Mouse (Mus musculus): Measurements from ENCODE around the gene Endog. TPM values are rescaled to one million over a fixed set of nuclear protein-coding genes. Genes with fewer than 3 reads are reported as not detected.

Gene Endog
- total and polyA plus RNA-seq, 2 experiments, result 78.7 to 132 TPM

DNA sequence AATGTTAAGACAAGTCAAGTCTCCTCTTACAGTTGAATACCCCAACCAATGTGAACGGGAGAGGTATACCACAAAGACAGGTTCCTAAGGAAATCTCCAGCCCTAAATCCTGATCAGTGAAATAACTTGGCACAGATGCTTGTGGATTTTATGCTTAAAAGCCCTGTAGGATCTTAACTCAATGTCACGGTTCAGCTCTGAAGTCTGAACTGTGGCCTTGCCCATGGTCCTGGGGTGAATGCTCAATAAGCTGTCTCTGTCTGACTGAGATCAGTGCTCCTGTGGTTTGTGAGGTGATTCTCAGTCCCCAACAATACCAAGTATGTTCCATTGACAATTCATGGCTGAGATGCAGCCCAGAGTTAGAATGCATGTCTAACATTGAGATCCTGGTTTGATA lies 11.1 kb downstream of the Endog start:
- Histone ChIP-seq H3K4me1 (ENCODE audit: control insufficient read depth, insufficient read depth, low read length) (peaks cover 5% of the 10 kb centered on the region), H3K27me3 (ENCODE audit: control insufficient read depth, insufficient read depth, low read length) (no peaks in the 10 kb centered on the region), H3K79me2 (ENCODE audit: control insufficient read depth, insufficient read depth, low read length) (no peaks in the 10 kb centered on the region), H3K9ac (ENCODE audit: low read depth, low read length) (no peak overlapping the region), H3K4me3 (ENCODE audit: insufficient read depth, low read depth, low read length) (no peak overlapping the region), H3K27ac (replicated peaks; ENCODE audit: insufficient read depth, low read depth, low read length) (no peak overlapping the region), H3K36me3 (ENCODE audit: control insufficient read depth, insufficient read depth, low read length) (peaks cover 16% of the 10 kb centered on the region)
- DNase-seq (ENCODE audit: extremely low read depth, low read depth, low spot score), result no peak
- TF ChIP-seq POLR2A (IDR thresholded peaks at IDR 0.05; ENCODE audit: extremely low read depth, insufficient read depth, low read length), result no peak
- no peak for TF ChIP-seq CTCF (IDR thresholded peaks at IDR 0.05; ENCODE audit: low read depth, low read length)
- 81% methylated on average over 2 of the region's 2 CpGs for WGBS

DNA sequence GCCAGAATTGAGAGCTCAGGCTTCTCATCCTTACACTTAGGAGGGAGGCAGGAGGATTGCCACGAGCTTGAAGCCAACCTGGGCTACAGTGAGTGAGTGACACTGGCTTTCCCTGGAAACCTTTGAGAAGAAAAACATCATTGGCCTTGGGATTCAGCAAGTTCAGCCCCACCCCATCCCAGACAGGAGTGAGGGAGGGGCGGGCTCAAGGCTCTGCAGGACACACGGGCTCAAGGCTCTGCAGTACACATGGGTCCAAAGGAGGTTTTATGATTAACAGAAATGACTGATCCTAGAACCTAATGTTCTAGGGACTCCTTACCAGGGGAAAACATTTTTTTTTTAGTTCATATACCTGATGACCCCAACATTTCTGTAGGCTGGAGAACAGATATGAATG lies 12.4 kb downstream of the Endog start:
- TF ChIP-seq POLR2A (IDR thresholded peaks at IDR 0.05; ENCODE audit: extremely low read depth, insufficient read depth, low read length), result no peak
- no peak for TF ChIP-seq CTCF (IDR thresholded peaks at IDR 0.05; ENCODE audit: low read depth, low read length)
- peaks cover 24% of the 10 kb centered on the region for H3K36me3 ChIP-seq (ENCODE audit: control insufficient read depth, insufficient read depth, low read length)
- WGBS, result 16% methylated on average over 3 of the region's 3 CpGs
- H3K4me3 ChIP-seq (ENCODE audit: insufficient read depth, low read depth, low read length), result no peak overlapping the region
- H3K27me3 ChIP-seq (ENCODE audit: control insufficient read depth, insufficient read depth, low read length), result no peaks in the 10 kb centered on the region
- DNase-seq (ENCODE audit: extremely low read depth, low read depth, low spot score), result peak; percentile 79
- peaks cover 4% of the 10 kb centered on the region; the same call in 1 of the 2 replicates for H3K4me1 ChIP-seq (ENCODE audit: control insufficient read depth, insufficient read depth, low read length)
- H3K27ac ChIP-seq (replicated peaks; ENCODE audit: insufficient read depth, low read depth, low read length), result peak overlapping the region; percentile 62
- H3K79me2 ChIP-seq (ENCODE audit: control insufficient read depth, insufficient read depth, low read length), result no peaks in the 10 kb centered on the region
- no peak overlapping the region for H3K9ac ChIP-seq (ENCODE audit: low read depth, low read length)

DNA sequence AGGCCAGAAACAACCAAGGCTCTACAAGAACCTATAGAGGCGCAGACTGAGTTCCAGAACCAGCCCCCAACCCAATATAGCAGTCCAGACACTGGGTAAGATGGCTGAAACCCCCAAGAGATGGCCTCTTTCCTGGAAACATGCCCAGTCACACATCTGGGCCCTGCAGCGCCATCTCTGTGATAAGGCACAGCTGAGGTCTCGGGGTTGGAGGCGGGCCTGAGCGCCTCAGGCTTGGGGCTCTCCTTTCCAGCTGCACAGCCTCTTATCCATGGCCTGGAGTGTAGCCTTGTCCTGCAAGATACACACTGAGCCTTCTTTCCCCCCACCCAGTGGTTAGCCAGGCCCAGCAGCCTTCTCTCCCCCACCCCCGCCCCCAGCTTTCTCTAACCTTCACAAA lies 14.0 kb downstream of the Endog start:
- Histone ChIP-seq H3K4me3 (ENCODE audit: insufficient read depth, low read depth, low read length) (no peak overlapping the region), H3K9ac (ENCODE audit: low read depth, low read length) (peak overlapping the region; percentile 34; the same call in 1 of the 2 replicates), H3K79me2 (ENCODE audit: control insufficient read depth, insufficient read depth, low read length) (no peaks in the 10 kb centered on the region), H3K27me3 (ENCODE audit: control insufficient read depth, insufficient read depth, low read length) (no peaks in the 10 kb centered on the region), H3K4me1 (ENCODE audit: control insufficient read depth, insufficient read depth, low read length) (peaks cover 4% of the 10 kb centered on the region; the same call in 1 of the 2 replicates), H3K36me3 (ENCODE audit: control insufficient read depth, insufficient read depth, low read length) (peaks cover 28% of the 10 kb centered on the region), H3K27ac (replicated peaks; ENCODE audit: insufficient read depth, low read depth, low read length) (peak overlapping the region; percentile 76)
- WGBS, result 90% methylated on average over 6 of the region's 6 CpGs
- TF ChIP-seq CTCF (IDR thresholded peaks at IDR 0.05; ENCODE audit: low read depth, low read length) (no peak), POLR2A (IDR thresholded peaks at IDR 0.05; ENCODE audit: extremely low read depth, insufficient read depth, low read length) (0 out of 2 replicates have a peak, but pooled peaks have one; percentile 9)
- no peak for DNase-seq (ENCODE audit: extremely low read depth, low read depth, low spot score)

DNA sequence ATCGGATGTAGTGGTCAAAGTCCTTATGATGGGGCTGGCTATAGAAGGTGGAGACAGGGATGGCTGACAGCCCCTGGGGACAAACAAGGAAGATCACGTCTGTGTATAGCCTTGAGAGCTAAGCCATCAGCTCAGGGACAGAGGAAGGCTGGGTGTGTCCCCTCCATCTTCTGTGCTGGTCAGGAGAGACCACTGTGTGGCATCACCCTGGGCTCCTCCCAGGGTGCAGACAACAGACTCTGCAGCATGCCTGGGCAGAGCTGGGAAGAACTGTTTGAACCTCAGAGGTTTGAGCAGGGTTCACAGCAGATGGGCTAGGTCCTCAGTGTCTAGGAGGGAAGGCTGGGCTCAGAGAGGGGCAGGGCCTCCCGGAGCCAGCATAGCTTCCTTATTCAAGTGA lies 14.4 kb downstream of the Endog start:
- no peak for DNase-seq (ENCODE audit: extremely low read depth, low read depth, low spot score)
- Histone ChIP-seq H3K4me1 (ENCODE audit: control insufficient read depth, insufficient read depth, low read length) (peaks cover 4% of the 10 kb centered on the region; the same call in 1 of the 2 replicates), H3K9ac (ENCODE audit: low read depth, low read length) (peak overlapping the region; percentile 29; the same call in 1 of the 2 replicates), H3K27ac (replicated peaks; ENCODE audit: insufficient read depth, low read depth, low read length) (peak overlapping the region; percentile 48), H3K27me3 (ENCODE audit: control insufficient read depth, insufficient read depth, low read length) (no peaks in the 10 kb centered on the region), H3K36me3 (ENCODE audit: control insufficient read depth, insufficient read depth, low read length) (peaks cover 31% of the 10 kb centered on the region), H3K4me3 (ENCODE audit: insufficient read depth, low read depth, low read length) (no peak overlapping the region), H3K79me2 (ENCODE audit: control insufficient read depth, insufficient read depth, low read length) (no peaks in the 10 kb centered on the region)
- WGBS, result 51% methylated on average over 3 of the region's 3 CpGs
- TF ChIP-seq CTCF (IDR thresholded peaks at IDR 0.05; ENCODE audit: low read depth, low read length), result no peak
- TF ChIP-seq POLR2A (IDR thresholded peaks at IDR 0.05; ENCODE audit: extremely low read depth, insufficient read depth, low read length), result no peak

DNA sequence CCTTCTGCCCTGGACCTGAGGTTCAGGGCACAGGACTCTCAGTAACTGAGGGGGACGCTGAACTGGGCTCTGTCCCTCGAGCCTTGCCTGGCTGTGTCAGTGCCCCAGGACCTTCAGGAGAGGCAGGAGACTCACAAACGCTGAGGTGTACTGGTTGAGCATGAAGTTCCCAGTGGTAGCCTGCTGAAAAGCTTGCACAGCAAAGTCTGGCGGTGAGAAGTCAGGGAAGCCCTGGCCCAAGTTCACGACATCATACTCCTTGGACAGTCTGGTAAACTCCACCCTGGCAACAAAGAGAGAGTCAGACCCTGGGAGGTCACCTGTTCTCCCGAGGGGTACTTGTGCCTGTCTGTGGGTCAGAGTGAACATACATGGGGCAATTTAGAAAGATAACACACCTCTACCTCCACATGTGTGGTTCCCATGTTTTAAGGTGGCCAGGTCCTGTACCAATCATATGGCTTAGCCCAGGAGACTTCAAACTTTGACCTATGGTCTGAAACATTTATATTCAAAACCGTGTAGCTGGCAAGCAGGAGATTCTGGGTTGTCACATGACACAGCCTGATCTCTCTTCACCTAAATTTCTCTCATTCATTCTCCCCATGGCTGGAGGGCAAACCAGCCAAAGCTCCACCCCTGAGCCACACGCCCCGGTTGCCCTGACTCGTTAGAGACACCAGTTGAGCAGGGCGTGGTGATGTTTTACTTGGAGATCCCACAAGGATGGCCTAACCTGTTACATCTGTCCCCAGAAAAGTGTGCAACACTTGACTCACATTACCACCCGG lies 20.7 kb downstream of the Endog start:
- WGBS, result 54% methylated on average over 12 of the region's 12 CpGs
- H3K27ac ChIP-seq (replicated peaks; ENCODE audit: insufficient read depth, low read depth, low read length), result no peak overlapping the region

DNA sequence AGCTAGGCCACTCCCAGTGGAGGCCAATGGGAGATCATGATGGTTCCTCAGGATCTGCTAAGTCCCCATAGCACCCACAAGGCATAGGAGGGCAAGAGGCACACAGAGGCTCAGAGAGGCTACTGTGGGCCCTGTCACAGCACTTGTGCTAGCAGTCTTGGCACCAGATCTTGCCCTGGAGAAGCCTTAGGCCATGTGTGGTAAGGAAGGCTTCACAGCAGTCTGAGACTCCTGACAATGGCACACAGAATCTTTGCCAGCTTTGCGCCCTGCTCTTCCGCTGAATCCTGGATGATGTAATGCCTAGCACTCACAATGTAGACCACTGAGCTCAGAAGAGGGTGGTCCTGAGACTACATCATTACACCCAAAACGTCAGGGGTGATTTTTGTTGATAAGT lies 23.4 kb downstream of the Endog start:
- TF ChIP-seq CTCF (IDR thresholded peaks at IDR 0.05; ENCODE audit: low read depth, low read length), result no peak
- TF ChIP-seq POLR2A (IDR thresholded peaks at IDR 0.05; ENCODE audit: extremely low read depth, insufficient read depth, low read length), result no peak
- Histone ChIP-seq H3K9ac (ENCODE audit: low read depth, low read length) (no peak overlapping the region), H3K4me3 (ENCODE audit: insufficient read depth, low read depth, low read length) (no peak overlapping the region), H3K4me1 (ENCODE audit: control insufficient read depth, insufficient read depth, low read length) (peaks cover 20% of the 10 kb centered on the region), H3K79me2 (ENCODE audit: control insufficient read depth, insufficient read depth, low read length) (peaks cover 18% of the 10 kb centered on the region; the same call in 1 of the 2 replicates), H3K27me3 (ENCODE audit: control insufficient read depth, insufficient read depth, low read length) (no peaks in the 10 kb centered on the region), H3K27ac (replicated peaks; ENCODE audit: insufficient read depth, low read depth, low read length) (0 out of 2 replicates have a peak overlapping the region, but pooled peaks have one; percentile 16), H3K36me3 (ENCODE audit: control insufficient read depth, insufficient read depth, low read length) (peaks cover 16% of the 10 kb centered on the region)
- no peak for DNase-seq (ENCODE audit: extremely low read depth, low read depth, low spot score)
- WGBS, result 74% methylated on average over 3 of the region's 3 CpGs

More for the DNA sequence above, 20.7 kb downstream of the Endog start:
- Histone ChIP-seq H3K79me2 (ENCODE audit: control insufficient read depth, insufficient read depth, low read length) (peaks cover 8% of the 10 kb centered on the region; the same call in 1 of the 2 replicates), H3K9ac (ENCODE audit: low read depth, low read length) (no peak overlapping the region), H3K36me3 (ENCODE audit: control insufficient read depth, insufficient read depth, low read length) (peaks cover 27% of the 10 kb centered on the region), H3K27me3 (ENCODE audit: control insufficient read depth, insufficient read depth, low read length) (no peaks in the 10 kb centered on the region), H3K4me3 (ENCODE audit: insufficient read depth, low read depth, low read length) (no peak overlapping the region), H3K4me1 (ENCODE audit: control insufficient read depth, insufficient read depth, low read length) (peaks cover 5% of the 10 kb centered on the region; the same call in 1 of the 2 replicates)
- DNase-seq (ENCODE audit: extremely low read depth, low read depth, low spot score), result no peak
- TF ChIP-seq POLR2A (IDR thresholded peaks at IDR 0.05; ENCODE audit: extremely low read depth, insufficient read depth, low read length) (no peak), CTCF (IDR thresholded peaks at IDR 0.05; ENCODE audit: low read depth, low read length) (no peak)

All from liver, adult 2 months (tissue).